In the genomic region with DNA sequence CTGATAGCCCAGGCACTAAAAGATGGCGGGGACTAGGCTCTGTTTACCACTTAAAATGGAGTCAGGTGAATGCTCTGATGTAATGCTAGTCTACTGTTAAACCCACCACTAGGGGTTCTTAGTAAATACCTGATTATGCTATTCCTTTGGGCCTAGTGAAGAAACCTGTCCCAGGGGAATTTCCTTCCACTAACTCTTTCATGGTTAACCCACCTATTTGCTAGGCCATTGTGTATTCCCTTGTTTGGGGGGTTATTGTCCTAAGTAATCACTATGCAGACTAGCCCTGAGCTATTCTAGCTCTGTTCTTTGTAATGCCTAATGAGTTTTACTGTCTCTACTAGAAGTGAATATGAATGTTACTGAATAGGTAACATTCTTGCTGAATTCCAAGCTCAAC, we compare ENCODE assay signal across 21 mouse cellular contexts. TPM values are rescaled to one million over a fixed set of nuclear protein-coding genes. Genes with fewer than 3 reads are reported as not detected.
"Had no signal": no experiment of that assay in that cellular context is flagged by ENCODE, and none has a peak within 500 bp of the region (broad histone marks: within the 10 kb centered on the region; RNA-seq: fewer than 3 reads in every experiment).

No protein-coding gene starts in this region.

RNA-seq across cellular contexts. Expression of a gene that starts 9.5 kb away (rescaled TPM):
- polyA plus RNA-seq: cortical plate, adult 2 months; embryonic facial prominence, embryonic 10.5 days; embryonic facial prominence, embryonic 11.5 days; embryonic facial prominence, embryonic 12.5 days; embryonic facial prominence, embryonic 13.5 days; embryonic facial prominence, embryonic 14.5 days; embryonic facial prominence, embryonic 15.5 days; erythroblast, embryonic 14.5 days; forebrain, embryonic 10.5 days; forebrain, embryonic 11.5 days; forebrain, embryonic 12.5 days; forebrain, embryonic 13.5 days; forebrain, embryonic 14.5 days; forebrain, embryonic 15.5 days; forebrain, embryonic 16.5 days; forebrain, postnatal 0 days; frontal cortex, adult 2 months; gonadal fat pad, adult 2 months; heart, adult 2 months; heart, embryonic 10.5 days; heart, embryonic 11.5 days had no signal

RNA-seq across cellular contexts. Expression of a gene that starts 42.8 kb away (rescaled TPM):
- polyA plus RNA-seq: cortical plate, adult 2 months; embryonic facial prominence, embryonic 10.5 days; embryonic facial prominence, embryonic 11.5 days; embryonic facial prominence, embryonic 12.5 days; embryonic facial prominence, embryonic 13.5 days; embryonic facial prominence, embryonic 14.5 days; erythroblast, embryonic 14.5 days; forebrain, embryonic 10.5 days; forebrain, embryonic 11.5 days; forebrain, embryonic 12.5 days; forebrain, embryonic 13.5 days; forebrain, embryonic 14.5 days; forebrain, embryonic 15.5 days; forebrain, embryonic 16.5 days; forebrain, postnatal 0 days; frontal cortex, adult 2 months; gonadal fat pad, adult 2 months; heart, adult 2 months; heart, embryonic 10.5 days; heart, embryonic 11.5 days had no signal

RNA-seq across cellular contexts. Expression of a gene that starts 44.0 kb away (rescaled TPM):
- polyA plus RNA-seq: cortical plate, adult 2 months; embryonic facial prominence, embryonic 10.5 days; embryonic facial prominence, embryonic 11.5 days; embryonic facial prominence, embryonic 12.5 days; embryonic facial prominence, embryonic 13.5 days; erythroblast, embryonic 14.5 days; forebrain, embryonic 10.5 days; forebrain, embryonic 11.5 days; forebrain, embryonic 12.5 days; forebrain, embryonic 13.5 days; forebrain, embryonic 14.5 days; forebrain, embryonic 15.5 days; forebrain, embryonic 16.5 days; forebrain, postnatal 0 days; frontal cortex, adult 2 months; gonadal fat pad, adult 2 months; heart, adult 2 months; heart, embryonic 10.5 days; heart, embryonic 11.5 days had no signal
